Mouse (Mus musculus): Measurements from ENCODE around the gene Hspb9.
A peak's percentile ranks its signal among the peaks of the same experiment; 100 is the strongest.

The Hspb9 gene

GRCm38 (mm10) chr11:100730477-100731205 lies 17.0 kb downstream of the Hspb9 start:
- DNase-seq (ENCODE audit: low spot score in 2 of 2), result no peak

- DNase-seq (ENCODE audit: low spot score in 2 of 2), result no peak
Observed at GRCm38 (mm10) chr11:100735134-100735865, 21.6 kb downstream of the Hspb9 start.

- DNase-seq (ENCODE audit: low spot score in 2 of 2), result no peak
Observed at GRCm38 (mm10) chr11:100735954-100736745, 22.5 kb downstream of the Hspb9 start.

- DNase-seq (ENCODE audit: low spot score in 2 of 2), result no peak
Observed at GRCm38 (mm10) chr11:100736746-100737080, 23.1 kb downstream of the Hspb9 start.

GRCm38 (mm10) chr11:100737105-100737733 lies 23.6 kb downstream of the Hspb9 start:
- DNase-seq (ENCODE audit: low spot score in 2 of 2), result no peak

- peak; percentile 98 to 99 for DNase-seq (ENCODE audit: low spot score in 2 of 2)
Observed at GRCm38 (mm10) chr11:100738066-100738604, 24.5 kb downstream of the Hspb9 start, which contains the start of gene Rab5c. Rab5c (minus strand) TSS chr11:100738215.

- DNase-seq (ENCODE audit: low spot score in 2 of 2), result no peak
Observed at GRCm38 (mm10) chr11:100738749-100739148, 25.1 kb downstream of the Hspb9 start.

- DNase-seq (ENCODE audit: low spot score in 2 of 2), result no peak
Observed at GRCm38 (mm10) chr11:100741348-100741747, 27.7 kb downstream of the Hspb9 start.

- no peak for DNase-seq (ENCODE audit: low spot score in 2 of 2)
Observed at GRCm38 (mm10) chr11:100745085-100745484, 31.4 kb downstream of the Hspb9 start.

GRCm38 (mm10) chr11:100746546-100746945 lies 32.9 kb downstream of the Hspb9 start:
- DNase-seq (ENCODE audit: low spot score in 2 of 2), result no peak

- DNase-seq (ENCODE audit: low spot score in 2 of 2), result no peak
Observed at GRCm38 (mm10) chr11:100747114-100747513, 33.5 kb downstream of the Hspb9 start.

- peak in 1 of 2 experiments; percentile 53 for DNase-seq (ENCODE audit: low spot score in 2 of 2)
Observed at GRCm38 (mm10) chr11:100748620-100749019, 35.0 kb downstream of the Hspb9 start.

- peak in 1 of 2 experiments; percentile 65 for DNase-seq (ENCODE audit: low spot score in 2 of 2)
Observed at GRCm38 (mm10) chr11:100749469-100749868, 35.8 kb downstream of the Hspb9 start.

- DNase-seq (ENCODE audit: low spot score in 2 of 2), result no peak
Observed at GRCm38 (mm10) chr11:100750127-100750526, 36.5 kb downstream of the Hspb9 start.

GRCm38 (mm10) chr11:100752294-100752693 lies 38.6 kb downstream of the Hspb9 start:
- no peak for DNase-seq (ENCODE audit: low spot score in 2 of 2)

- peak; percentile 64 to 82 for DNase-seq (ENCODE audit: low spot score in 2 of 2)
Observed at GRCm38 (mm10) chr11:100754021-100754692, 40.5 kb downstream of the Hspb9 start.

GRCm38 (mm10) chr11:100754693-100755057 lies 41.0 kb downstream of the Hspb9 start:
- peak in 1 of 2 experiments; percentile 62 for DNase-seq (ENCODE audit: low spot score in 2 of 2)

- DNase-seq (ENCODE audit: low spot score in 2 of 2), result no peak
Observed at GRCm38 (mm10) chr11:100756476-100756875, 42.8 kb downstream of the Hspb9 start.

- no peak for DNase-seq (ENCODE audit: low spot score in 2 of 2)
Observed at GRCm38 (mm10) chr11:100757566-100757965, 43.9 kb downstream of the Hspb9 start.

GRCm38 (mm10) chr11:100758707-100759610 lies 45.3 kb downstream of the Hspb9 start:
- DNase-seq (ENCODE audit: low spot score in 2 of 2), result no peak

Data from right cerebral cortex, postnatal 36 days (tissue).